20 mouse cellular contexts compared by ENCODE assay signal in genomic region chr14:85935091-85935490, GRCm38 (mm10).
DNase-seq lines count a peak whose midpoint lies in the region; ATAC-seq lines count a peak whose summit lies in the region.
"Had no signal": no experiment of that assay in that cellular context is flagged by ENCODE, and none has a peak within 500 bp of the region (broad histone marks: within the 10 kb centered on the region; RNA-seq: fewer than 3 reads in every experiment).

No protein-coding gene starts in this region.

- DNase-seq in frontal cortex, postnatal 25 days (ENCODE audit: low spot score in 2 of 2), result no peak
- DNase-seq in left cerebral cortex, adult 11 months (ENCODE audit: low spot score), result peak; percentile 37
- no peak for DNase-seq in left cerebral cortex, postnatal 4 days
- peak; percentile 30 for DNase-seq in Muller cell, postnatal 12 days (ENCODE audit: inconsistent ontology term)
- no peak for DNase-seq in urinary bladder, postnatal 36 days (ENCODE audit: low spot score in 2 of 2)
- DNase-seq: adrenal gland, postnatal 10 days; adrenal gland, postnatal 36 days; cerebellum, adult 11 months; cerebellum, adult 2 months; cerebellum, adult 9-11 months; cerebellum, postnatal 25 days; forebrain, postnatal 0 days; gastrocnemius, postnatal 25 days; heart, adult 18-20 months; heart, postnatal 10 days; heart, postnatal 36 days had no signal

- intact Hi-C loops in left cerebral cortex, postnatal 4 days (cut with DNase I), result no loop called here

- peak; percentile 97 for ATAC-seq in frontal cortex, adult (ENCODE audit: low TSS enrichment)
- ATAC-seq: forebrain, embryonic 14.5 days; forebrain, postnatal 0 days; hindbrain, embryonic 16.5 days; Patski had no signal

Comparison
In these comparisons a context has a peak if more than half of its experiments do, and no peak if none do; other contexts are left out.
1. DNase-seq: peak in left cerebral cortex, adult 11 months (single experiment) and Muller cell, postnatal 12 days (single experiment); none in frontal cortex, postnatal 25 days (0 of 2), left cerebral cortex, postnatal 4 days (single experiment) and urinary bladder, postnatal 36 days (0 of 2).